Mouse (Mus musculus) adrenal gland, postnatal 4 days (tissue): ENCODE measurements around the gene Lce1j. TPM values are rescaled to one million over a fixed set of nuclear protein-coding genes. Genes with fewer than 3 reads are reported as not detected.
"Not testable (repeated sequence)": the region's sequence is repeated elsewhere in the genome, so short reads cannot be mapped to it uniquely, and the experiment has no call there.

Experiments
- DNase-seq, 2 experiments: peaks; one replicate each; pipeline ENCODE4 v3.0.0; 2021 to 2022; ENCODE audit warnings: low spot score in 2 of 2, mixed read lengths in 2 of 2
- long read RNA-seq, 2 experiments: library from polyadenylated mRNA; stranded (forward); transcript quantifications; one replicate each; pipeline ENCODE4 v2.0.0; 2021
- total RNA-seq, 2 experiments: library from RNA; stranded (reverse); gene quantifications; 2 replicates each; pipeline ENCODE4 v1.2.3; 2021

Gene Lce1j
- total RNA-seq = not detected
- long read RNA-seq, experiment 1 = 0 reads
- long read RNA-seq, experiment 2 = 0 reads

DNA sequence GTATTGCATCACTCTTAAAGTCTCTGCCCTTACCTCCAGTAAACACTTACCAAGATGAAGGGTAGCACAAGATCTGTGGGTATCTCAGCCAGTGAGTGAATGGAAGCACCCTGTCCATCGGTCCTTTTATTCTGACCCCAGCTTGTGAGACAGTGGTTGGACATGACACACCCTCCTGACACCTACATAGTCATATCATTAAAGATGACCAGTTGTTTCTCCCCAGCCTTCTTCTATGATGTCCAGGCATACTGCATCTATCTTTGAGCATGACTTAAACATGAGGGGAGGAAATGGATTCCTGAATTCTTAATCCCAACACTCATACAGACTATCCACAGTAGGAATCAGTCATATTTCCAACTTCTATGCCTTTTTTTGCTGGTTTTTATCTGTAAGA is at the start of gene Lce1j:
TSS of gene Lce1j (minus strand) at position 101 of the 400 bp plus-strand sequence.
- DNase-seq = no peak

DNA sequence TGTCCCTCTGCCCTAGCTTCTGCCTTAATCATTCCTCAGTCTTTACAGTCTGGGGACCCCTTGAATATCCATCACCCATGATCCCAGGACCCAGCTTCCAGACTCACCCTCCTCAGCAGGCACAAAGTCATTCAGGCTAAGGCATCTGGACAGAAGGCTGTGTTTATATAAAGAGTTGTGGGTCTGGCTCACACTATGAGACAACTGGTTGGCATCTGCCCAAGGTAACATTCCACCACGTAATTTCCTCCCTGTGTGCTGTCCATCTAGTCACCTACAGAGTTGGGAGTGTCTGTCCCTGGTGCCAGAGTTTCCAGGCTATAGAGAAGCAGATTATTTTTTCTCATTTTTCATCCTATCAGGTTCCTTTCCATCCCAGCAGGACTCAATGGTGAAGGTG is 36.8 kb upstream of the Lce1j start, which contains the start of gene Kprp:
TSS of gene Kprp (minus strand) at position 140 of the 400 bp plus-strand sequence.
- DNase-seq = no peak

DNA sequence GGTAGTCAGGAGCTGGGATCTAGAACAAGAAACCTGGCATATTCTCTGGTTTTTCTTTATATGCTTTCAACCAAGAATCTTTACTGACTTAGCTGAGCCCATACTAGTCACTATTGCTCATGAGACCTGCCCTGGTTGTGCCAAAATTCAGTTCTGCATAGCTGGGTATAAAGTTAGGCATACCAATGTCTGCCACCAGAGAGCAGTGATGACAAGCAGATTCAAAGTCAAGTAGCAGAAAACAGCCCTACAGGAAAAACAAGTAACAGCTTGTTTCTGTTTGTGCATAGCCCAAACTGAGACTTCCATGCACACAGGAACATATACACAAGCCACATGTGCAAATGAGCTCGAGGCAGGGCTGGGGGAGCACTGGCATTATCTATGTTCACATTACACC is 35.5 kb upstream of the Lce1j start:
- no peak for DNase-seq

DNA sequence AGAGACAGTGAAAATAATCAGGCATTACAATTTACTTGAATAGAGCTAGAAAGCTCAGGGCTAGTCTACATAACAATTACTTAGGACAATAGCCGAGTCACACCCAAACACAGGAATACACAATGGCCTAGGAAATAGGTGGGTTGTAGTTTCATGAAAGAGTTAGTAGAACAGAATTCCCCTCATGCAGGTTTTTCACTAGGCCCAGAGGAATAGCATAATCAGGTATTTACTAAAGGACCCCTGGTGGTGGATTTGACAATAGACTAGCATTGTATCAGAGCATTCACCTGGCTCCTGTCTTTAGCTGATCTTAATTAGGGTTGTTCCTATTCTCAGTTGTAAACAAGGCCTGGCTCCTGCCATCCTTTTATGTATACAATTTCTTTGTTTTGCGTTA is 25.7 kb upstream of the Lce1j start:
- DNase-seq = not testable (repeated sequence)

DNA sequence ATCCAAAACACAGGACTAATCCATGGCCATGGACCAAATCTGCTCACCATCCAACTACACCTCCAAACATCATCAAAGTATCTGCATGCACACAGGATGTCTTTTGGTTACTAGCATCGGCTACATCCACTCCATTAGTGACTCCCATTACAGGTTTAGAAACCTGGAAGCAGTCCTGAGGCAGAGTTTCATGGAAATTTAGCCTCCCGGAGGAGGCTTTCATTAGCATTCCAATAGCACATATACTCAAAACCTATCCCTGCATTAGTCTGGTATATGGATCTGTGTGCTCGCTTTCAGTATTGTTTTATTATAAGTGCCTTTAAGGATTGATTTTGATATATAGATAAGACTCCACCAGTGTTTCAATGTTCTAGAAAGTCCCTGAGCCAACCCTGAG is 25.3 kb upstream of the Lce1j start:
- no peak for DNase-seq

DNA sequence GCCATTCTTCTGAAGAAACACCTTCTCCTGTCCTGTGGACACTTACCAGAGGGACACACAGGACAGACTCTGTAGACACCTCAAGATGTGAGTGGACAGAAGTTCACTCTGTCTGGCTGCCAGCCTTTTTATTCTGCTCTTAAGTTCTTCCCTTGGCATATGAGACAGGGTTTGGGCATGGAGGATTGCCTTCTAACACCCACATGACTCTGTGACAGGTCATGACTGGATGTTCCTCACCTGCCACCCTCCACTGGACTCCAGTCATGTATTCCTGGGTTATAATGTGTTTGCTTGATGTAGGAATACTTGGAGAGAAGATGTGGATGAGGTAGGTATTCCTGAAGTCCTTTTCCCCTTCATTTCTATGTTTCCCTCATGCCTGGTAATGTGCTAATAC is 17.5 kb upstream of the Lce1j start, which contains the start of gene Lce1k:
TSS of gene Lce1k (minus strand) at position 101 of the 400 bp plus-strand sequence.
- DNase-seq = no peak

DNA sequence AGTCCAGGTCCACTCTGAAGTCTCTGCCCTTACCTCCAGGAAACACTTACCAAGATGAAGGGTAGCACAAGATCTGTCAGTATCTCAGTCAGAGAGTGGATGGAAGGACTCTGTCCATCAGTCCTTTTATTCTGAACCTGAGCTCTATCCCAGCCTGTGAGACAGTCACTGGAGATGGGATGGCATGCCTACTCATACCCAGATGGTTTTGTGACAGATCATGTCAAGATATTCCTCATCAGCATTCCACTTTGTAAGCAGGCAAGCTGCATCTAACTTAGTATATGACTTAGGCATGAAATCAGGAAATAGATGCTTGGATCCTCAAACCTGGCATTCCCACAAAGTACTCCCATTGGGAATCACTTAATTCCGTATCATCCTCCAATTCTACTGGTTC is 11.5 kb downstream of the Lce1j start, which contains the start of gene Lce1i:
TSS of gene Lce1i (minus strand) at position 101 of the 400 bp plus-strand sequence.
- no peak for DNase-seq

DNA sequence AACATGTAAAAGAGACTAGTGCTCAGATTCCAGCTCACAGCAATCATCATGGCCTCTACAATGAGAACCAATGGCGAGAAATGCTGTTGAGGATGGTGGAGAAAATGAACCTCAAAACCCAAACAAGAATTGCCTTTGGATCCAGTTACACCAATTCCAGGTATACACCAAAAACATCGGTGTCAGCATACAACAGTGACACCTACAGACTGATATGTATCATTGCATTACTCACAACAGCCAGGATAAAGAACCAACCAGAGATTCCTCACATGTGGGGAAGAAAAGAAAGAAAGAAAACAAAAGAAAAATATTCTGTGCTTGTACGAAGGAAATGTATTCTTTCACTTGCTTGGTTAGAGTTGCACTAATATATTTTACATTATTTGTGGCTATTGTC is 18.7 kb downstream of the Lce1j start:
- no peak for DNase-seq

DNA sequence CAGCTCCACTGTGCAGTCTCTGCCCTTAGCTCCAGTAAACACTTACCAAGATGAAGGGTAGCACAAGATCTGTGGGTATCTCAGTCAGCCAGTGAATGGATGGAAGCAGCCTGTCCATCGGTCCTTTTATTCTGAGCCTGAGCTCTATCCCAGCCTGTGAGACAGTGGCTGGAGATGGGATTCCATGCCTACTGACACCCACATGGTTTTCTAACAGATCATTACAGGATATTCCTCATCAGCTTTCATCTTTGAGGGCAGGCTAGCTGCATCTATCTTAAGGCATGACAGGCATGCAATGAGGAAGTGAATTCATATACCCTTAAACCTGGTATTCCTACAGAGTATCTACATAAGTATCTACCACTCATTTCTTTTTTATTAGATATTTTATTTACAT is 25.3 kb downstream of the Lce1j start, which contains the start of gene Lce1h:
TSS of gene Lce1h (minus strand) at position 101 of the 400 bp plus-strand sequence.
- DNase-seq = no peak

DNA sequence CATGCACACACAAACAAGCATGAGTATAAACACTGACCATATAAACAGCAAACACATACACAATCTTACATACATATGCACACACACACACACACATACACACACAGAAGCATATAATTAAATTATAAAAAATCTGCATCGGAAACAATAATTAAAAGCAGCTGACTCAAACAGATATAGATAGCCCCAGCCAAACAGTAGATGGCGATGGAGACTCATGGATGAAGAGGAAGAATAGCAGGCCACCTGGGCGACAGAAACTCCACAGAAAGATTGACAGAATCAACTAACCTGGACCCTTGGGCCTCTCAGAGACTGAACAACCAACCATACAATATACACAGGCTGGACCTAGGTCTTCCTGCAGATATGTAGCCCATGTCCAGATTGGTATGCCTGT is 37.1 kb downstream of the Lce1j start:
- no peak for DNase-seq

DNA sequence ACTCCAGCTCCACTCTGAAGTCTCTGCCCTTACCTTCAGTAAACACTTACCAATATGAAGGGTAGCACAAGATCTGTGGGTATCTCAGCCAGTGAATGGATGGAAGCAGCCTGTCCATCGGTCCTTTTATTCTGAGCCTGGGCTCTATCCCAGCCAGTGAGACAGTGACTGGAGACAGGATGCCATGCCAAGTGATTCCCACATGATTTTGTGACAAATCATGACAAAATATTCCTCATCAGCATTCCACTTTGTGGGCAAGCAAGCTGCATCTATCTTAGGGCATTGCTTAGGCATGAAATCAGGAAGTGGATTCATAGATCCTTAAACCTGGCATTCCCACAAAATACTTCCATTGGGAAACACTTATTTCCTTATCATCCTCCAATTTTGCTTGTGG is 38.1 kb downstream of the Lce1j start, which contains the start of gene Lce1g:
TSS of gene Lce1g (minus strand) at position 101 of the 400 bp plus-strand sequence.
- no peak for DNase-seq

DNA sequence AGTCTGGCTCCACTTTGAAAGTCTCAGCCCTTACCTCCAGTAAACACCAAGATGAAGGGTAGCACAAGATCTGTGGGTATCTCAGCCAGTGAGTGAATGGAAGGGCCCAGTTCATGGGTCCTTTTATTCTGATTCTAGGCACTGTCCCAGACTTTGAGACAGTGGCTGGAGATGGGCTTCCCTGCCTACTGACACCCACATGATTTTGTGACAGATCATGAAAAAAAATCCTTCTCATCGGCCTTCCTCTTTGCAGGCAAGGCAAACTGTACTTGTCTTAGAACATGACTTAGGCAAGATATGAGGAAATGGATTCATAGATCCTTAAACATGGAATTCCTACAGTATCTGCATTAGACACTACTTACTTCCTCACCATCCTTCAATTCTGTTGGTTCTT is 51.3 kb downstream of the Lce1j start, which contains the start of gene Gm38119:
TSS of gene Gm38119 (minus strand) at position 101 of the 400 bp plus-strand sequence.
- DNase-seq = no peak

Other genes with a start within 250 kb of the Lce1j start
- gene Ivl, start 216.8 kb downstream of the Lce1j start, total RNA-seq = not detected
- not detected for gene Smcp, start 201.5 kb downstream of the Lce1j start, total RNA-seq
- gene 2210017I01Rik, start 183.0 kb downstream of the Lce1j start, total RNA-seq = not detected
- not detected for gene Lce6a, start 168.9 kb downstream of the Lce1j start, total RNA-seq
- not detected for gene Lce1a1, start 142.2 kb downstream of the Lce1j start, total RNA-seq
- gene Lce1b, start 133.6 kb downstream of the Lce1j start, total RNA-seq = not detected
- not detected for gene Lce1a2, start 120.2 kb downstream of the Lce1j start, total RNA-seq
- not detected for gene Lce1c, start 111.3 kb downstream of the Lce1j start, total RNA-seq
- not detected for gene Lce1d, start 103.3 kb downstream of the Lce1j start, total RNA-seq
- gene Lce1e, start 81.4 kb downstream of the Lce1j start, total RNA-seq = not detected
- not detected for gene Lce1f, start 70.2 kb downstream of the Lce1j start, total RNA-seq
- gene Gm38119, start 51.4 kb downstream of the Lce1j start, total RNA-seq = not detected
- not detected for gene Lce1g, start 38.2 kb downstream of the Lce1j start, total RNA-seq
- not detected for gene Lce1h, start 25.4 kb downstream of the Lce1j start, total RNA-seq
- not detected for gene Lce1i, start 11.6 kb downstream of the Lce1j start, total RNA-seq
- gene Lce1k, start 17.4 kb upstream of the Lce1j start, total RNA-seq = not detected
- gene Kprp, start 36.7 kb upstream of the Lce1j start, total RNA-seq = not detected
- gene Lce1l, start 60.8 kb upstream of the Lce1j start, total RNA-seq = not detected
- not detected for gene 2310050C09Rik, start 79.7 kb upstream of the Lce1j start, total RNA-seq
- gene Lce3a, start 135.7 kb upstream of the Lce1j start, total RNA-seq = not detected
- gene Lce3b, start 142.5 kb upstream of the Lce1j start, total RNA-seq = not detected
- not detected for gene Lce3c, start 154.0 kb upstream of the Lce1j start, total RNA-seq
- gene Lce3d, start 166.9 kb upstream of the Lce1j start, total RNA-seq = not detected
- gene Lce3e, start 176.5 kb upstream of the Lce1j start, total RNA-seq = not detected
- not detected for gene Lce3f, start 201.7 kb upstream of the Lce1j start, total RNA-seq
- gene Crct1, start 225.2 kb upstream of the Lce1j start, total RNA-seq = not detected
- gene Lce1m, start 228.5 kb upstream of the Lce1j start, total RNA-seq = not detected